Mouse (Mus musculus) lung, postnatal 0 days (tissue): ENCODE measurements around the gene Crkl.

Source experiments
- CTCF ChIP-seq: IDR thresholded peaks from 2 replicates; pipeline ENCODE4 v1.5.1; 2016; ENCODE audit warnings: antibody characterized with exemption, mild to moderate bottlenecking
- EP300 ChIP-seq: IDR thresholded peaks from 2 replicates; pipeline ENCODE4 v1.6.1; 2016; ENCODE audit warnings: antibody characterized with exemption, mild to moderate bottlenecking, control low read depth

- TF ChIP-seq CTCF: no peak
- TF ChIP-seq EP300: no peak
Measured at GRCm38 (mm10) chr16:17481465-17481864, 29.7 kb downstream of the Crkl start.
